Mouse (Mus musculus) kidney, embryonic 15.5 days (tissue): ENCODE results near the gene Rpl27a. TPM values are rescaled to one million over a fixed set of nuclear protein-coding genes. Genes with fewer than 3 reads are reported as not detected.

ENCODE experiments used
- ATAC-seq: fragments of 200-750 bp; cut with Nextera tagmentation; replicated peaks from 2 replicates; pipeline ENCODE4 v1.8.0; 2017; ENCODE audit warnings: moderate TSS enrichment; ENCODE audit not compliant: low FRiP score
- H3K27ac ChIP-seq: fragments of 300-500 bp; sonication (generic); 2 replicates; pipeline ENCODE4 v1.5.1; 2015; ENCODE audit warnings: mild to moderate bottlenecking, inconsistent platforms
- H3K27me3 ChIP-seq: fragments of 300-500 bp; sonication (generic); 2 replicates; pipeline ENCODE4 v1.6.1; 2015; ENCODE audit warnings: inconsistent platforms
- H3K36me3 ChIP-seq: fragments of 300-500 bp; sonication (generic); 2 replicates; pipeline ENCODE4 v1.6.1; 2015; ENCODE audit warnings: inconsistent platforms
- H3K4me1 ChIP-seq: fragments of 300-500 bp; sonication (generic); 2 replicates; pipeline ENCODE4 v1.6.1; 2015; ENCODE audit warnings: inconsistent platforms
- H3K4me2 ChIP-seq: fragments of 300-500 bp; sonication (generic); 2 replicates; pipeline ENCODE4 v1.6.1; 2015; ENCODE audit warnings: moderate library complexity, mild to moderate bottlenecking, inconsistent platforms
- H3K4me3 ChIP-seq: fragments of 300-500 bp; sonication (generic); replicated peaks from 2 replicates; pipeline ENCODE4 v1.5.1; 2015; ENCODE audit warnings: mild to moderate bottlenecking, inconsistent platforms
- H3K9ac ChIP-seq: fragments of 300-500 bp; sonication (generic); 2 replicates; pipeline ENCODE4 v1.6.1; 2015; ENCODE audit warnings: mild to moderate bottlenecking, inconsistent platforms
- H3K9me3 ChIP-seq: fragments of 300-500 bp; sonication (generic); replicated peaks from 2 replicates; pipeline ENCODE4 v1.6.1; 2016; ENCODE audit warnings: inconsistent platforms
- WGBS: fragments of 180-500 bp; shearing (Covaris S2); methylation state at CpG from one replicate; pipeline ENCODE4 v1.1.7; 2015; ENCODE audit warnings: mixed read lengths; 5-methylcytosine and 5-hydroxymethylcytosine counted together
- polyA plus RNA-seq: library from polyadenylated mRNA; unstranded; fragments of >200 nt; fragmentation: Nextera tagmentation; extraction: Ambion mirVana; gene quantifications from 2 replicates; pipeline ENCODE4 v1.2.1, GENCODE M21; 2015

The Rpl27a gene
- polyA plus RNA-seq, 1 experiment from 2014 or later = 135 TPM

GRCm38 (mm10) chr7:109545255-109545993, 26.5 kb downstream of the Rpl27a start:
- WGBS = 72% methylated on average over 10 of the region's 10 CpGs
- Histone ChIP-seq H3K36me3 (peaks cover 71% of the 10 kb centered on the region), H3K9ac (no peak overlapping the region), H3K27me3 (no peaks in the 10 kb centered on the region), H3K4me1 (0 out of 2 replicates have a peak, but pooled peaks cover 3% of the 10 kb centered on the region), H3K9me3 (no peaks in the 10 kb centered on the region), H3K27ac (peak overlapping the region; percentile 45), H3K4me3 (no peak overlapping the region), H3K4me2 (no peak overlapping the region)
- no peak for ATAC-seq

- Histone ChIP-seq H3K4me2 (no peak overlapping the region), H3K4me1 (0 out of 2 replicates have a peak, but pooled peaks cover 3% of the 10 kb centered on the region), H3K9me3 (no peaks in the 10 kb centered on the region), H3K4me3 (no peak overlapping the region), H3K9ac (no peak overlapping the region), H3K27me3 (no peaks in the 10 kb centered on the region), H3K27ac (no peak overlapping the region), H3K36me3 (peaks cover 69% of the 10 kb centered on the region)
- ATAC-seq = no peak
- 81% methylated on average over 2 of the region's 2 CpGs for WGBS
Observed at GRCm38 (mm10) chr7:109546186-109546585, 27.2 kb downstream of the Rpl27a start.

GRCm38 (mm10) chr7:109546726-109547125, 27.8 kb downstream of the Rpl27a start:
- no peak overlapping the region for H3K9ac ChIP-seq
- no peak overlapping the region for H3K4me3 ChIP-seq
- H3K4me1 ChIP-seq = 0 out of 2 replicates have a peak, but pooled peaks cover 3% of the 10 kb centered on the region
- 92% methylated on average over 5 of the region's 5 CpGs for WGBS
- no peak overlapping the region for H3K27ac ChIP-seq
- no peaks in the 10 kb centered on the region for H3K27me3 ChIP-seq
- ATAC-seq = no peak
- H3K9me3 ChIP-seq = no peaks in the 10 kb centered on the region
- H3K4me2 ChIP-seq = no peak overlapping the region
- peaks cover 70% of the 10 kb centered on the region for H3K36me3 ChIP-seq

GRCm38 (mm10) chr7:109559536-109559935, 40.6 kb downstream of the Rpl27a start:
- Histone ChIP-seq H3K36me3 (peaks cover 8% of the 10 kb centered on the region; the same call in 1 of the 2 replicates), H3K4me1 (peaks cover 36% of the 10 kb centered on the region), H3K9ac (no peak overlapping the region), H3K9me3 (no peaks in the 10 kb centered on the region), H3K27me3 (no peaks in the 10 kb centered on the region), H3K27ac (no peak overlapping the region), H3K4me3 (no peak overlapping the region), H3K4me2 (no peak overlapping the region)
- WGBS = 42% methylated on average over 6 of the region's 6 CpGs
- no peak; the same call in 1 of the 2 replicates for ATAC-seq

- 53% methylated on average over 8 of the region's 8 CpGs for WGBS
- Histone ChIP-seq H3K27me3 (no peaks in the 10 kb centered on the region), H3K36me3 (no peaks in the 10 kb centered on the region), H3K4me3 (no peak overlapping the region), H3K27ac (peak overlapping the region; percentile 58; the same call in 1 of the 2 replicates), H3K4me1 (peaks cover 36% of the 10 kb centered on the region), H3K9me3 (no peaks in the 10 kb centered on the region), H3K4me2 (0 out of 2 replicates have a peak overlapping the region, but pooled peaks have one; percentile 23), H3K9ac (no peak overlapping the region)
- no peak for ATAC-seq
Observed at GRCm38 (mm10) chr7:109561466-109562153, 42.7 kb downstream of the Rpl27a start.

GRCm38 (mm10) chr7:109562154-109562599, 43.2 kb downstream of the Rpl27a start:
- H3K27ac ChIP-seq = peak overlapping the region; percentile 73
- H3K4me3 ChIP-seq = no peak overlapping the region
- peaks cover 36% of the 10 kb centered on the region for H3K4me1 ChIP-seq
- no peak for ATAC-seq
- WGBS = 28% methylated on average over 4 of the region's 4 CpGs
- H3K9me3 ChIP-seq = no peaks in the 10 kb centered on the region
- H3K27me3 ChIP-seq = no peaks in the 10 kb centered on the region
- no peaks in the 10 kb centered on the region for H3K36me3 ChIP-seq
- peak overlapping the region; percentile 23; the same call in 1 of the 2 replicates for H3K4me2 ChIP-seq
- H3K9ac ChIP-seq = no peak overlapping the region

GRCm38 (mm10) chr7:109562676-109563075, 43.7 kb downstream of the Rpl27a start:
- H3K36me3 ChIP-seq = no peaks in the 10 kb centered on the region
- no peaks in the 10 kb centered on the region for H3K9me3 ChIP-seq
- H3K9ac ChIP-seq = no peak overlapping the region
- 47% methylated on average over 5 of the region's 5 CpGs for WGBS
- peak; percentile 48; the same call in 1 of the 2 replicates for ATAC-seq
- H3K4me2 ChIP-seq = peak overlapping the region; percentile 12; the same call in 1 of the 2 replicates
- peaks cover 36% of the 10 kb centered on the region for H3K4me1 ChIP-seq
- H3K27ac ChIP-seq = peak overlapping the region; percentile 73
- no peak overlapping the region for H3K4me3 ChIP-seq
- H3K27me3 ChIP-seq = no peaks in the 10 kb centered on the region

GRCm38 (mm10) chr7:109563775-109564362, 44.9 kb downstream of the Rpl27a start:
- peak overlapping the region; percentile 73 for H3K27ac ChIP-seq
- H3K4me1 ChIP-seq = peaks cover 36% of the 10 kb centered on the region

GRCm38 (mm10) chr7:109566327-109566726, 47.4 kb downstream of the Rpl27a start:
- Histone ChIP-seq H3K9ac (no peak overlapping the region), H3K4me3 (no peak overlapping the region), H3K4me1 (peaks cover 29% of the 10 kb centered on the region), H3K4me2 (no peak overlapping the region), H3K27me3 (no peaks in the 10 kb centered on the region), H3K27ac (no peak overlapping the region), H3K9me3 (no peaks in the 10 kb centered on the region), H3K36me3 (peaks cover 9% of the 10 kb centered on the region; the same call in 1 of the 2 replicates)
- ATAC-seq = no peak

More at GRCm38 (mm10) chr7:109563775-109564362, 44.9 kb downstream of the Rpl27a start:
- Histone ChIP-seq H3K4me3 (no peak overlapping the region), H3K36me3 (peaks cover 7% of the 10 kb centered on the region; the same call in 1 of the 2 replicates), H3K9me3 (no peaks in the 10 kb centered on the region), H3K9ac (no peak overlapping the region), H3K27me3 (no peaks in the 10 kb centered on the region), H3K4me2 (no peak overlapping the region)
- no peak; the same call in 1 of the 2 replicates for ATAC-seq
- 38% methylated on average over 4 of the region's 4 CpGs for WGBS

- ATAC-seq = no peak
- Histone ChIP-seq H3K27me3 (no peaks in the 10 kb centered on the region), H3K9ac (no peak overlapping the region), H3K36me3 (peaks cover 9% of the 10 kb centered on the region; the same call in 1 of the 2 replicates), H3K27ac (no peak overlapping the region), H3K4me2 (no peak overlapping the region), H3K4me3 (no peak overlapping the region), H3K9me3 (no peaks in the 10 kb centered on the region), H3K4me1 (peaks cover 22% of the 10 kb centered on the region)
- WGBS = 67% methylated on average over 11 of the region's 11 CpGs
Observed at GRCm38 (mm10) chr7:109566841-109567768, 48.2 kb downstream of the Rpl27a start.

- Histone ChIP-seq H3K4me2 (no peak overlapping the region), H3K36me3 (peaks cover 9% of the 10 kb centered on the region; the same call in 1 of the 2 replicates), H3K27ac (no peak overlapping the region), H3K9ac (no peak overlapping the region), H3K4me3 (no peak overlapping the region), H3K9me3 (no peaks in the 10 kb centered on the region), H3K27me3 (no peaks in the 10 kb centered on the region), H3K4me1 (peaks cover 9% of the 10 kb centered on the region)
- 91% methylated on average over 4 of the region's 4 CpGs for WGBS
- no peak for ATAC-seq
Observed at GRCm38 (mm10) chr7:109568391-109568892, 49.5 kb downstream of the Rpl27a start.
